Mouse (Mus musculus): ENCODE results near the gene Zfp366.

Gene Zfp366

DNA sequence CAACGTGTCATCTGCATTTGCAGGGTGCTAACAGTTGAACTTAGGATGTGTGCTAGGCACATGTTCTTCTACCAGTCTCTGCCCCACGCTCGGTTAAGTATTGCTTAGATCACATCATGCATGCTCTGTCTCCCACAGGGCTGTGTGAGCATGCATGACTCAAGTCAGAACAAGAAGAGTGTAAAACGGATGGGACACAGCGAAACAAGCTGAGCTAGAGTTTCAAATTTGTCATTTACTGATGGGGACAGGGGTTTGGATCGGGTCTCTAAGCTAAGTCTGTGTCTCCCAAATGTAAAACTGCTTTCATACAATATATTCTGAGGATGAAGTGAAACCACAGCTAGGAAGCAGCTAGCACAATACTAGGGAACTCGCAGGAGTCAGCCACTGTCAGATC lies 2.2 kb downstream of the Zfp366 start:
- no peak for DNase-seq

DNA sequence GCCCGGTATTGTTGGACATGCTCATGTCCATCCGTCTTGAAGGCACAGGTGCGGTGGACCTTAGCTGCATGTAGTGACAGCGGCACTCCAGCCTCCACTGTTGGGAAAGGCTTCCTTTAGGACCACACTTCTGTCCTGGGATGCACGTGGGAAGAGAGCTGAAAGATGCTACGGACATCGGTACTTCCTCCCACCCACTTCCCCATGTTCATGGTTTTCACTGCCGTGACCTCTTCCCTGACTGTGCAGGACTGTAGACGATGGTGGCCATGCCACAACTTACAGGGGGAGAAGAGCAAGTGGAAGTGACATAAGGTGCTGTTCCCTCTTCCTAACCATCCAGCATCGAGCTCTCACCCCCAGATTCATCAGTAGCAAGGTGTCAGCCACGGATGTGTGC lies 2.8 kb downstream of the Zfp366 start:
- DNase-seq: no peak

DNA sequence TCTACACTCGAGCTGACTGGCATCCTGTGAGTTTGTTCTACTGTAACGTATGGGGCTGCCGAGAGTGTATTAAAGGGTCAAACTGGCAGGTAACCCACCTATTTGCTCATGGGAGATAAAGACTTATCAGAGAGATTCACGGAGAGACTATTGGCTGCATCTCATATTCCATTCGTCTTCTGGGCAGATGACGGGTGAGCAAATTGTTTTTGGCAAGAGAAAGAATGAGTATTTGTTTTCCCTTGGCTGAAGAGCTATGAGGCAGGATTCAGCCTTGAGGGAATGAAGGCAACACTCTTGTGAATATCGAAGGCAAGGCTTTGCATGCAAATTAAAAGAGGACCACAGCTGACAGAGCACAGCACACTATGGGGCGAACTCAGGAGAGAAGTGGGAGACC lies 4.0 kb downstream of the Zfp366 start:
- no peak for DNase-seq

DNA sequence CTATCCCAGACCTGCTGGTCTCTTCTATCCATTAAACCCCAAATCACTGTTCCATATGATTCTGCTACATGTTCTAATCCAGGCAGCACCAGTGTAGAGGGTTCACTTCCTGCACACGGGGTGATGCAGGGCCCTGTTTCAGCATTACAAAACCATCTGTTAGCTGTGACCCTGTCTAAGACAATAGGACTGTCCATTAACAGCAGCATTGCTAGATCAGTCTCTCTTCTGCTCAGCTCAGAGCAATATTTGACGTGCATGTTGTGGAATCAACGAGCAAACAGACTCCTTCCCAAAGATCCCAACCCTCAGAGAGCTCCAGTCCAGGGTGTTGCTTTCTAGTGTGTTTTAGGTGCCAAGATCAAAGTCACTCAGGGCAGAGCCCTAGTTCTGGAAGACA lies 5.0 kb downstream of the Zfp366 start:
- DNase-seq: no peak

DNA sequence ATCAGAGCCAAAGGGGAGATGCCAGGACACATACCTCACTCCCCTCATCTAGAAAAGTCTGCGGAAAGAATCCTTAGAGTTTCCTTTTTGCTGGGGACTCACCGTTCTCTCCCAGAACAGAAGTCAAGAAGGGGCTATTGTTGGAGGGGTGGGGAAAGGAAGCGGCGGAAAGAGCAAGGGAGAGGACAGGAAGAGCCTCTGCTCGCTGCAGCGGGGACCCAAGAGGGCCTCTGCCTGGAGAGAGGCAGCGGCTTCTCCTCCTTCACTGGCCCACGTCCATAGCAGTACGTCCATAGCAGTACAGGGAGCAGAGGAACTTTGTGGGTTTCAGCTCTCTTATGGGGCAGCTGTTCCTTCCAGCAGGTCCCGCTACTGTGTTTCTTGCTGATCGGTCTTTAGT lies 5.8 kb downstream of the Zfp366 start:
- DNase-seq: peak in 1 of 2 experiments; percentile 22

DNA sequence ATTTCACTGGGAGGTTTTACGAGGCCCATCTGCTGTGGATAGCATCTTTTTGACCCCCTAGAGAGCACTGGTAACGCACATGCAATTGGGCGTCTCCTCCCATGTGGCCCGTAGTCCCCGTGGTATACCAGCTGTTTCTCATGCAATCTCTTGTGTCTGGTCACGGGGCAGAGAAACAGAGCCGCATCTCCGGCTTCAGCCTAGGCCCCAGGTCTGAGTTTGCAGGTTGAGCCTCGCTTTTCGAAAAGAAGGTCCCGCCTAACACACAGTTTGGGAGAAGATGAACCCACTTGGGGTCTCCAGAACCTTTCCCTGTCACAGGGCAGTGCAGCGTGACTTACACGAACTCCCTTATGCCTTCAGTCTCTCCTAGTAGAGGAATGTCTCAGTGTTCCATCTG lies 6.4 kb downstream of the Zfp366 start:
- DNase-seq: no peak

DNA sequence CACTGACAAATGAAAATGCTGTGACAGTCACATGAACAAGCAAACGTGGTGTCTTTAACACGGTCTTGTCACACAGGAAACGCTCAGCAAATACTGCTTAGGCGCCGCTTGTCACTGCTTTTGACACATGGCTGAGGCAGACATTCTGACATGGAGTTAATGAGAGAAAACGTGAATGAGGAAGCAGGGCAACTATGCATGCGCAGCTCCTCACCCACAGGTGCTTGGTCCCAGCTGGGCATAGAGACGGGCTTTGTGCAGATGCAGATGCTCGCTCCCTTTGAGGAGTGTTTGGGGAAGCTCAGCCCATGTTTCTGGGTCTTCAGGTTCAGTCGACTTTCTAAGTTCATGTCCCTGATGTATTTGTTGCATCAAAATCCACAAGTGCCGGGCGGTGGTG lies 11.7 kb downstream of the Zfp366 start:
- no peak for DNase-seq

DNA sequence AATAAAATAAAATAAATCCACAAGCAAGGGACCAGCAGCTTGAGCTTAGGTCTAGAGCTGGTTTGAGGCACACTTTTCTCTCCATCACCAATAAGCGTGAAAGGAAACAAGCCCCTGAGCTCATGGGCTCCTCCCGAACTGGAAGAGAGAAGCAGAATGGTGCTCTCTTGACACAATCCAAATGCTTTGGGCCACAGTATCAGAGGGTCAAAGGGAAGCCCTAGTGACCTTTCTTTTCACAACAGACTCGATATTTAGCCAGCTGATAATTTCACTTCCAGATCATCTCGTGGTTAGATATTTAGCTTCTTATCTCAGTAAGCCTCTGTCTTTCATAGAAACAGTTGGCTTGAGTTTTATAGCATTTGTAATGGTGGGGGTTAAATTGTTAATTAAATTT lies 12.2 kb downstream of the Zfp366 start:
- DNase-seq: peak in 1 of 2 experiments; percentile 53

DNA sequence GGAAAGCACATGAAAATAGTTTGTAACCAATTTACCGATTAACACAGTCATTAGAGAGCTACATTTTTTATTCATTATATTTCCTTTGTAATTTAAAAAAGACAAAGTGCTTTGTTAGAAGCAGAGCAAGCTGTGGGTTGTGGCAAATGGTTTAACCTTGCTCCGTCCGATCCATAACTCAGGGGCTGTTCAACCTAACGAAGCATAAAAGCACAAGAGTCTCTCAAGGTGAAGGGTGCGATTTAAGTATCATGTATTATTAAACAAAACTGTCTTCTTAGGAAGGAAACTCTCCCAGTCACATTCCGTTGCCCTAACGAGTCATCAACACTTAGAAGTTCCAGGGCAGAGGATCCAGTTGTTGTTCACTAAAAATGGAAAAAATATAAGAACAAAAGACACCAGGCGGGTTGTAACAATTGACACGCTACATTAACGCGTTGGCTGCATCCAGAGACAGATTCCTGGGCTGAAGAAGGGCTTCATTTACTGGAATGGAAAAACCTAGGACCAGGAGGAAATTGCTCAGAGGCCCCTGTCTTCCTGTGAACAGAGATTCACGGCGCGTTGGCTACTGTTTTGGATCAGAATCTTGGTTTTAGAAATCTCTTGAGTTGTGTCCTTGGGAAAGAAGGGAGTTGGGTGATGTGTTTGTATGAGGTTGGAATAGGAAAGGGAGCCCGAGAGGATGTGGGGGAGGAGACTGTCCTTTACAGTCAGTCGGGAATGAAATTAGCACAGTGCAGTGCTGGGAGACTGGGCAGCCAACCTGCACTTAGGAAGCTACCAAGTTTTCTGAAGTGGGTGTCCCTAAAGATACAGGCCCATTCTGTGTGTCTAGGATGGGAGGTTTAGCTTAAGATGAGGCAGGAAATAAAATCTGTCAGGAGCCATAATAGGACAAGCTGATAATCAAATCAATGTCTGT lies 17.3 kb downstream of the Zfp366 start:
- no peak for DNase-seq

DNA sequence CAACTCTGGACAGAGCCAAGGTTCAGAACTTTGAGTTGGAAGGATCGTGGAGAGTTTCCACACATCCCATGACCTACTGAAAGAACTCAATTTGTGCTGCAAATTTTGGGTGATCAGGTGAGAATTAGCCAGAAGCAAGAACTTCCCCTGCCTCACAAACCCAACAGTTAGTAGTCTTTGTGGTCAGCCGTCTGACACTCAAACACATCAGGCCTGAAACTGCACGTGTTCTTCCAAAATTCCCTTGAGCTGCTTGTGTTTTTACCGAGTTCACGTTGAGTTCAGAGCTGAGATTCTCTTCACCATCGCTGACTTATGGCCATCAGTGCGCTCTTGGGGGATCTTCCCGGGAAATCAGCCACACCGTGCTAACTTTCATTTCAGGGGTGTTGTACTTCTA lies 22.6 kb downstream of the Zfp366 start:
- no peak for DNase-seq

DNA sequence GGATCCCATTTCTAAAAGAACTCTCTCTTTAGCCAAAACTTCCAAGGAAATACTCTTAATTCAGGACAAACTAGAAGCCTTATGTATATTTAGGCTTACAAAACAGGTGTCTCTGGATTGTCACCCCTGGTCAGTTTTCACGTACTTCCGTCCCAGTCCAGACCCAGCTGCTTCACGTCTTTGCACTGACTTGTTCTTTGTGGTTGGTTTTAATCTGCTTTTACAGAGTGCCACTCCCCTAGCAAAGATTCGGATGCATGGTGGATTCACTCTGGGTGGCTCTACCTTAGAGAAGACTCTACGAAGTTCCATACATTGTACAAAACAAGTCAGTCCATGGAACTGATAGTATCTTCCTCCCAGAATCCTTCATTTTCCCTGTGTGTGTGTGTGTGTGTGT lies 25.2 kb downstream of the Zfp366 start:
- no peak for DNase-seq

DNA sequence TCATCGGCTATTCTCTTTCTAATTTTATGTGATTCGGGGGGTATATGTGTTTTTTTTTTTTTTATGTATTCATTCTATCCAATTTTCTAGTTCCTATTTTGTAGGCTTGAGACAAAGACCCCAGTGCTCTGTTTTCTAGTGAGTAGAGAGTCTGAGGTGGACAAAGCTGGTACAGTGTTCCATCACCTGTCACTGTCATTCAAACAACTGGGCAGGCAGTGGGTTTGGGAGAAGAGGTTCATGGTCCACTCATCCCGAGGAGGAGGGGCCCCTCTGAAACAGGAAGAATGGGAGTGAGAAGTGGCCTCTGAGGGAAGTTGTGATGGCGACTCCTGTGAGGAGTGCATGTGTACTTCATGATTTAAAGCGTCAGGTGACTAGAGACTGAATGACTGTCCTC lies 26.2 kb downstream of the Zfp366 start:
- no peak for DNase-seq

DNA sequence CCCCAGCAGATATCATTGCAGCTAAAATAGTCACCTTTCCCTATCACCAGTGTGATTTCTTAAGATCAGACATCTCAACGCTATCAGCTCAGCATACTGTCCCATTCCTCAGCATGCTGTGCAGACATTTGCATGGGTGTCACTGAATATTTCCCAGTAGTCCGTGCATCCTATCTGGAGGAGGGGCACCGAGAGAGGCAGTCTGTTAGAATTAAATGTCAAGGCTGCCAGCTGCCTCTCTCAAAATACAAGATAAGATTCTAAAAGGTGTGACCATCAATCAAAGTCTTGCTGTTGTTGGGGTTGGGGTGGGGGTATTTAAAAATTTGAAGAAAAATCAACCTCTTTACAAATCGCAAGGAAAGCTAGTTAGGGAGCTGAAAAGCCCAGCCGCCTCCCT lies 28.4 kb downstream of the Zfp366 start:
- DNase-seq: no peak

DNA sequence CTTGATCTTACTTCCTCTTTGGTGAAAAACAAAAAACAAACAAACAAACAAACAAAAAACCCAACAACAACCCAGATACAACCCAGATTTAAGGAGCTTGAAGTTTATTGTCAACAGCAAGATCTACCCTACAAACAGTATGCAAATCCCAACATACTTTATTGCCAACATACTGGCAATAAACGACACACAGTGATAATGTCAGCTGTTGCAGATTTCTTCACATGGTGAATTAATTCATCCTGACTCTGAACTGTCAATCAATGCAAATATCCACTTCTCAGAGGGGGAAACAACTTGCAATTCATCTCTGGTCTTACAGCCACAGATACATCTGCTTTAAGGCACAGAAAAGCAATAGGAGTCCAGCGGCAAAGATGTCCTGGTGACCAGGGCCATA lies 31.4 kb downstream of the Zfp366 start:
- DNase-seq: no peak

DNA sequence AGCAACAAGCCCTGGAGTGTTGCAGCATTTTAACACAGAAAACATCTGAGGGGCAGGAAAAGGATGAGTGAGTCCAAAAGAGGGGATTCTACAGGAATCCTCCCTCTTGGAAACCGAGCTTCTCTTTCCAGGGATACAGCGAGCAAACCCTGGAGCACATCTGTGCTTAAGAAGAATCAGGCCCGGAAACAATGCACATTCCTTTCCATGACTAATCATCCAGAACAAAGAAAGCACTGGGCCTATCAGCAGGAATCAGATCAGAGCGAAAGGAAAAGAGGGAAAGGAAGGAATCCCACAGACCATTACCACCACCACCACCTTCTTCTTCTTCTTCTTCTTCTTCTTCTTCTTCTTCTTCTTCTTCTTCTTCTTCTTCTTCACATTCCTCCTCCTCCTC lies 33.4 kb downstream of the Zfp366 start:
- DNase-seq: no peak

DNA sequence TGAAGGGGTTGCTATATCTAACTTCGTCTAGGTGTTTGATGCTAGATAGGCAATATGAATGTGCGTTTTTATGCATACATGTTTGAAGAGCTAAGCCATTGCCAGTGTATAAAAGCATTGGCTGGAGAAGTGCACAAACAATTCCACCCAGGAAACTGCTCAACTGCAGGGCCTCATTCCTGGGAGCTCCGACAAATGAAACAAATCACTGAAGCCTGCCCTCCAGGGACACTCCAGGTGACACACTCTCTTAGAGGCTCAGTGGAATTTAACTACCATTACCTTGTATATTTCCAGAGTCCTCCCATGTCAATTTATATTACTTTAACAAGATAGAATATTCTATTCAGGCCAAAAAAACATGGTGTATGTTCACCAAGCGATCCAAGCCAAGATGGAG lies 35.0 kb downstream of the Zfp366 start:
- no peak for DNase-seq

DNA sequence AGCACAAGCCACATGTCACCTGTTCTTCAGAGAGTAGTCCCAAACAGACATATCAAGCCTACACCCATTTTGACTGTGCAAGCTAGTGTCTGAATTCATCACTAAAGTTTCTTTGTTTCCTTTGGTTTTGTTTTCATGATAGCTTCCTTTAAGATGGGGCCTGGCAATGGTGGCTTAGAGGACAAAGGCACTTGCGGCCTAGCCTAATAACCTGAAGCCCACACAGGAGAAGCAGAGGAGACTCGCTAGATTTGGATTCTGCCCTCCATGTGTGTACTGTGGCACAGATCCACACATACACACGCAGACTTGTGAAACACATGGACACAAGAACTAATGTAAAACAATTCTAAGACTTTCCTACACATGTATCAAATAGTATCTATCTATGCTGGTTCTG lies 37.4 kb downstream of the Zfp366 start:
- DNase-seq: no peak

DNA sequence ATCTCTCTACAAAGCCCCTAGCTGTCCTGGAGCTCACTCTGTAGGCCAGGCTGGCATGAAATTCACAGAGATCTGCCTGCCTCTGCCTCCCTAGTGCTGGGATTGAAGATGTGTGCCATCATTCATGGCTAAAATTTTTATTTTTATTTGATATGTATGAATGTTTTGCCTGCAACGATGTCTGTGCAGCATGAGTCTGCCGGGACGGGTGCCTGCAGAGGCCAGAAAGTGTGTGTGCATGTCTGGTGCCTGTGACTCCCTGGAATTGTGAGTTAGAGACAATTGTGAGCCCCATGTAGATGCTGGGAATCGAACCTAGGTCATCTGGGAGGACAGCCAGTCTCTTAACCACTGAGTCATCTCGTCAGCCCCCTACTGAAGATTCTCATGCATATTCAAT lies 37.9 kb downstream of the Zfp366 start:
- DNase-seq: no peak

DNA sequence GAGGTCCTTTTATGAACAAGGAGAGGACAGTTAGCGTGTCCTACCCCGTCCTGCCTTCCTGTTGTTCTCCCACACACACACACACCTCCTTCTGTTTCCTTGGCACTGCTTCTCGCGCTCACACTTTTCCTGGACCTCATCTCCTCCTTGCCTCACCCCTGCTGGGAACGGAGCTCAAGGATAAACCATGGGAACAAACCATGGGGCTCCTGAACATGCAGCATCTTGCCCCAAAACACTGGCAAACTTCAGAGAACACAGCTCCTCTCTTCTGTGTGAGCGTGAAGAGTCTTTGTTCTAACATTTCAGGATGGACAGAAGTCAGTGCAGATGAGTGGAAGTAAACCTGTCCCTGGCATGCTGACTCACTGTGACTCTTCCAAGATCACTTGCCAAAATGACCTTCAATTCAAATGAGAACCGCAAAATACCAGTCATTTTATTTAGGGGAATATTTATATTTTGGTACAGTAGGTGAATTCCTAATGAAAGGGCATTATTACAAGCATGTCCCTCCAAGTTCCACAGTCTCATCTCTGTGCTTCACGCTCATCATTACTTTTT lies 38.8 kb downstream of the Zfp366 start:
- no peak for DNase-seq

DNA sequence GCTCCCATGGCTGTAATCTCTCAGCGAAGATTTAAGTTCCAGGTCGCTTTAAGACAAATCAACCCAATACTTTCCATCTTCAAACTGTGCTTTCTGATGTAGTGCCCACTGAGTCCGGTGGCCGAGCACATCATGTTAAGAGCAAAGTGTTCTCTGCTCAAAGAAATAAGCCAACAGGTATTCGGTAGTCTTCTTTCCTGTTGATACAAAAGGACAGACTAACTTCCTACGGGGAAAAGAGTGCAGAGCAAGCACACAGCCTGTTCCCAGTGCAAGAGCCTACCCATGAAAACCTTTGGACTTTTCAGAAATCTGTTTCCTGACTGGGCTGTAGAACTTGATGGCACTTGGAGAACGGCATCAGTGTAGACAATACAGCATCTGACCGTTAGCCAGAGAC lies 39.3 kb downstream of the Zfp366 start:
- DNase-seq: no peak

DNA sequence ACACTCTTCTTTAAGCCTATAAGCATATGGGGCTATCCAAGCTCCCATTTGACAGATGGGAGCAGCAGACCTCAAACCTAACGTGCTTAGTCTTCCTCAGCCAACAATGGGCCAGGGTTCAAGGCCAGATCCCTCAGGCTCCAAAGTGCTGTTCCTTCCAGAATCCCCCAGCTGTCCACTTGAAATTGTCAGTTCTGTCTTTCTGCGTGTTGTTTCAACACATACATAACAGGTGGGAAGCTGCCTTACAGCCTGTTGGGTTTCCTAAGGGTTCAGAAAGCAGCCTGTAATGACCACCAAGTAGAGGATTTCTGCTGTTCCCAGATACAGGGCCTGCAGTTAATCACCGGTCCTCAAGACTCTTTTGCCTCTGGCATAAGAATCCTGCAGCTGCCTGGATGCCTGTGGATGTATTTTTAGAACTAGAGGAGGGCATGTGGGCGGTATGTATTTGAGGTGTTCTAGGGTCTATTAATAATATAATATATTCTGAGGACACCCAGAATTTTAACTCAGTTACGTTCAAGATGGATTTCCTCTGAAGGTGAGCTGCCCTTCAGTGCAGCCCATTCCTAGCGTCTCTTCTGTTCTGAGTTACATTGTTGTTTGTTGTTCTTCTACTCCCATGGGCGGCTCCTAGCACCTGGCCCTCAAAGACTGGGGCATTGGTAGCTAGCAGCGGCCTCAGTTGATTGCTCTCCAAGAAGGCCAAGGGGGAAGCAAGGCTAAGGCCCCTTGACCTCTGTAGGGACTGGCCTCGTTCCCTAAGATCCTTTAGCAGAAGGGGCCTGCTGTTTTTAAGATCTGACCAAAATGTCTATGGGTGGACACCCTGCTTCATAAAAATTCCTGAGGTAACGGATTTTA lies 41.0 kb downstream of the Zfp366 start:
- no peak for DNase-seq

DNA sequence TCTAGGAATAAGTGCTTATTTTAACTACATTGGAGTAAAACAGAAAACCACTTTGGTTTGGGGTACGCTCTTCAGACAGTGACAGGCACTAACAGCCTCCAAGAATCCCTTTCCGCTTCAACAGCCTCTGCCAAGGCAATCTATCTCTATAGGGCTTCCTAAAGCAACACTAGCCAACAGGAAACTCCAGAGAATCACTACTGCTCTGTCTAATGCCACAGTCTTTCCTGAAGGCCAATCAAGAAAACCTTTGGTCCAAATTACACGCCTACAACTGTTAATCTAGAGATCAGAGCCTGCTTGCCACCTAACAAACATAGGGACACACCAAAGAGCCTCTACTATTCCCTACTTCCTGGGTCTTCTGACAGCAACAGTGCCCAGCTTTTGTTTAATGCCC lies 42.2 kb downstream of the Zfp366 start:
- no peak for DNase-seq

DNA sequence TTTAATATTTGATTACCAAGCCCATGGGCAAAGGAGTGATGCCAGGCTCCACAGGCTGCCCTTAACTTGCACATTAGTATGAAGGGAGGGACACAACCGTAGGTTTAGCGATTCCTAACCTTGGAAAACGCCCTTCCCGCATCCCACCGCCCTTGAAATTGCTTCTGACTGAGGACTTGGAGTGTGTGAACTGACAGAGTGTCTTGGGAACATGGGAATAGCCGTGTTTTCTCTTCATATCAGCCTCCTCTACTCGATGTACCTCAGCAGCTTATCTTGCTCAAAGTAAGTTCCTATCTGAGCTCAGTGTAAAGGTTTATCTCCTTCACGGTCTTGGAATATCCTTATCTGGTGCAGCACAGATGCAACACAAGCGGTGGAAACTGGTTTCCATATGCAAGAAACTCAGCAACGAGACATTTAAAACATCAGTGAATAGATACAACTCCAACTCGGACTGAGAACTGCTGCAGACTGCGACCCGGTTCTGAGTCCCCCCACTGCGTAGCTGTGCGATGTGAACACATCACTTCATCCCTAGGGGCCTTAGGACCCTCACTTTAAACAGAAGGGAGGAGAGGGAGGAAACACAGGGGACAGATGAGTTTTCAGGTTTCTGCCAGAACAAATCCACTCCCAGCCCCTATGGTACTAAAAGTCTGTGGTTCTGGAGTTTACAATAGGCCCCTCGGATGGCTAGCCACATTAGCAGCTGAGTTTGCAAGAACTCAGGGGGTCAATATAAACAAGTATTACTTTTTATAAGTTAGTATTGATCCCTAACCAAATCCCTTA lies 43.0 kb downstream of the Zfp366 start:
- no peak for DNase-seq

Data from kidney, adult 8-10 months (tissue).